Mouse (Mus musculus): ENCODE measurements around the gene Ubxn6.

Ubxn6 gene

GRCm38 (mm10) chr17:56023386-56023785 lies 51.4 kb downstream of the Ubxn6 start:
- DNase-seq (ENCODE audit: low spot score), result no peak

GRCm38 (mm10) chr17:56022989-56023290 lies 51.9 kb downstream of the Ubxn6 start:
- no peak for DNase-seq (ENCODE audit: low spot score)

- no peak for DNase-seq (ENCODE audit: low spot score)
These were observed 52.5 kb downstream of the Ubxn6 start for GRCm38 (mm10) chr17:56022131-56022988.

- no peak for DNase-seq (ENCODE audit: low spot score)
These were observed 53.5 kb downstream of the Ubxn6 start for GRCm38 (mm10) chr17:56021161-56021910.

- DNase-seq (ENCODE audit: low spot score), result no peak
These were observed 54.3 kb downstream of the Ubxn6 start for GRCm38 (mm10) chr17:56020400-56021084.

- DNase-seq (ENCODE audit: low spot score), result no peak
These were observed 56.3 kb downstream of the Ubxn6 start for GRCm38 (mm10) chr17:56018347-56019131.

GRCm38 (mm10) chr17:56017848-56018247 lies 57.0 kb downstream of the Ubxn6 start:
- no peak for DNase-seq (ENCODE audit: low spot score)

Measured in urinary bladder, postnatal 10 days (tissue).